Mouse (Mus musculus) layer of hippocampus, adult 8-10 months (tissue): Measurements from ENCODE around the gene Gpr146. TPM values are rescaled to one million over a fixed set of nuclear protein-coding genes. Genes with fewer than 3 reads are reported as not detected.
"Not testable (repeated sequence)": the region's sequence is repeated elsewhere in the genome, so short reads cannot be mapped to it uniquely, and the experiment has no call there.

Experiments
- DNase-seq, 2 experiments: peaks; one replicate each; pipeline ENCODE4 v3.0.0; 2022; ENCODE audit warnings: low spot score in 2 of 2
- total RNA-seq, 4 experiments: library from RNA; stranded (reverse); gene quantifications; 2 replicates each; pipeline ENCODE4 v1.2.4; 2022

Gpr146 gene
- total RNA-seq, 4 experiments from 2014 or later: 12.2 to 14.8 (median 13.2) TPM

DNA sequence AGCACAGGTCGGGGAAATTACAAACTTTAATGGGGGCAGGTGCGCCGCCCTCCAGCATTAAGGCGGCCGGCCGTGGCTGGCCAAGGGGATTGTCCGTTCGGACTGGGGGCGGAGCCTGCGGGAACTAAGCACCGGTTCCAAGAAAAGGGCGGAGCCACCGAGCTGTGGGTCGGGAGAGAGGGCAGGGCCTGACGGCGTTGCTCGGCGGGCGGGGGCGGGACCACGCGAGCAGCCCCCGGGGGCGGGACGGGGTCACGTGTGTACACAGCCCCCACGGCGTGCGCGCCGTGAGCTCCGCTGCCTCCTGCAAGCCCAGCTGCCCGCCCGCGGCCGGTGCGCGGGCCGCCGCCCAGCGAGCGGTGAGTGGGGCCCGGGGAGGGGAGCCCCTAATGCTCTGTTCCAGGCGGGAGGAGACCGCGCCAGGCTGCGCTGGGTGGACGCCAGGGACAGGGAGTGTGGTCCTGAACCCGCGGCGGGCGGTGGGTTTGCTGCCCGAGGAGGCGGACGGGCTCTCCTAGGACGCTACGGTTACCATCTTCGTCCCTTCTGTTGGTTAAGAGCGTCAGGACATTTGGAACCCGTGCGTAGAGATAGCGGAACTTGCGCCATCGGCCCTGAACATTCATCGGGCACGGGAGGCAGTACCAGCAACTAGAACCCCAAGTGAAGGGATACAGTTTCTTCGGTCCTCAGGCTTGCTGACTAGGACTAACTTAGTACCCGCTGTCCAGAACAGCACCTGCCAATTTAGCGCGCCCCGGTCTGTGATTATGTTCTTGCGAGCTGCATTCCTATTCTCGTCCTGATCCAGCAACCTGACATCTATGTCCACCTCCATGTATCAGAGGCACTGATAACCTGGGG lies 3.1 kb downstream of the Gpr146 start:
- peak; percentile 84 to 86 for DNase-seq

GRCm38 (mm10) chr5:139381586-139382513 lies 4.4 kb downstream of the Gpr146 start:
- DNase-seq: no peak

DNA sequence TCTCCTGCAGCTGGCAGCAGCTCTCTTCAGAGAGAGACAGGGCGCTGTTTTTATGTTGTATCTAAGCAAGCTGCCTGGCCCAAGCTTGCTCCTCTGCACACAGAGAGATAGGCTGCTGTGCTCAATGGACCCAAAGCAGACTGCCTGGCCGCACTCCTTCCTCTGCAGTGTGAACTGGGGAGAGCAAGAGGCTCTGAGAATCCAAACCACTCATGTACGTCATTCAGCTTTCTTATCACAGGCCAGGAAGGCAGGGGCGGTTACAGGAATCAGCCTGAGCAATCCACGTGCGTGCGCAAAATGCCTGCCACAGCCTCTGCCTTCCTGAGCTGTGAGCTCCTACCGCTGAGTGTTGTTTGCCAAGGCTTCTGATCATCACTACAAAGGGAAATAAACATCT lies 5.3 kb downstream of the Gpr146 start:
- peak in 1 of 2 experiments; percentile 50 for DNase-seq

GRCm38 (mm10) chr5:139383234-139383633 lies 5.7 kb downstream of the Gpr146 start:
- DNase-seq: no peak

GRCm38 (mm10) chr5:139384531-139384930 lies 7.0 kb downstream of the Gpr146 start:
- no peak for DNase-seq

DNA sequence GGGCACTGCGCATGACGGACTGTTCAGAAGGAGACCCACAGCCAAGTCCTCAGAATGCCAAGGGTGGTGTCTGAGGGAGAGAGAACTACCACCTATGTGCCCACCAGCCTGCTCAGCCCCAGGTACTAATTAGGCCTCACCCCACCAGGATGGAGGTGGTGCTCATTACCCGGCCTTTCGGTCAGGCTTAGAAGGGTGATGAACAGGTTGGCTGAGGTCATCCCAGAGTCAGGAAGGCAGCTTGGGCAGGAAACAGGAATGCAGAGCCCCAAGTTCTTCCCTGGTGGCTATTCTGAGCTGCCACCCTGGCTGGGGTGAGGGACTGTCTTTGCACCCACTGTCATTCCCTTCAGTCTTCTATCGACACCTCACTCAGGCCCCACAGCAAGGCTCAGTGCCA lies 8.6 kb downstream of the Gpr146 start:
- no peak for DNase-seq

- DNase-seq: no peak
Observed at GRCm38 (mm10) chr5:139387329-139388194, 10.1 kb downstream of the Gpr146 start.

- DNase-seq: no peak
Observed at GRCm38 (mm10) chr5:139388195-139388570, 10.7 kb downstream of the Gpr146 start.

- peak; percentile 58 to 59 for DNase-seq
Observed at GRCm38 (mm10) chr5:139388694-139389675, 11.5 kb downstream of the Gpr146 start.

DNA sequence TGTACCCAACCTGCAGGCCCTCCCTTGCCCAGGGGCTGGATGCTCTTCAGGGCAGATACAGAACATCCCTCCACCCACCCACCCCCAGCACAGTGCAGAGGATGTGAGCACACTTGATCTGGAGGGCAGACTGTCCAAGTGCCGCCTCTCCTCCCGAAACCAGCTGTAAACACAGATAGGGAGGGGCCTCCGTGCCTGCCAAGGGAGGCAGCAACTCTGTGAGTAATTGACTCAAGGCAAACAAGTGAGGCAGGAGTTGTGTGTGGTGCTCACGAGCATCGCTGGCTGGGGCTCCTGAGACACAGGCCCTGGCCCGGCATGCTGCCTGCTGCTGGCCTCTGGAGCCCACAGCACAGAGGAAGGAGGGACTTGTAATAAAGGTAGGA lies 12.2 kb downstream of the Gpr146 start:
- peak; percentile 55 to 62 for DNase-seq

DNA sequence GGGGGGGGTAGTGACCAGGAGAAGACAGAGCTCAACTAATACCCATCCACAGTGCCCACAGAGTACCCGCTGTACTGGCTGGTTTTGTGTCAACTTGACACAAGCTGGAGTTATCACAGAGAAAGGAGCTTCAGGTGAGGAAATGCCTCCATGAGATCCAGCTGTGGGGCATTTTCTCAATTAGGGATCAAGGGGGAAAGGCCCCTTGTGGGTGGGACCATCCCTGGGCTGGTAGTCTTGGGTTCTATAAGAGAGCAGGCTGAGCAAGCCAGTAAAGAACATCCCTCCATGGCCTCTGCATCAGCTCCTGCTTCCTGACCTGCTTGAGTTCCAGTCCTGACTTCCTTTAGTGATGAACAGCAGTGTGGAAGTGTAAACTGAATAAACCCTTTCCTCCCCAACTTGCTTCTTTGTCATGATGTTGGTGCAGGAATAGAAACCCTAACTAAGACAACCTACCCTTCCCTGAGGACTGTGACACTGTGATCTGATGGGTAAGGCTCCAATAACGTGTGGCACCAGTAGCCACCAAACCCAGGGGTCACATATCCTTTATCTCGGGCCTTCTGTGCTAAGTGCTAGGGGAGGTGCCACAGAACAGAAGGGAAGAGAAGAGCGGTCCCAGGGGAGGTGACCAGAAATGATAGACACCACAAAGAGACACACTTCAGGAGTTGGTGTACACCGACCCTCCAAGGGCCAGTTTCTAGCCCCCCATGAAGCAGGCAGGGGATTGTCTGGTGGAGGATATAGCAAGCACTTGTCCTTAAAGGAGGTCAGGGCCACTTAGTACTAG lies 13.0 kb downstream of the Gpr146 start:
- DNase-seq: not testable (repeated sequence)

DNA sequence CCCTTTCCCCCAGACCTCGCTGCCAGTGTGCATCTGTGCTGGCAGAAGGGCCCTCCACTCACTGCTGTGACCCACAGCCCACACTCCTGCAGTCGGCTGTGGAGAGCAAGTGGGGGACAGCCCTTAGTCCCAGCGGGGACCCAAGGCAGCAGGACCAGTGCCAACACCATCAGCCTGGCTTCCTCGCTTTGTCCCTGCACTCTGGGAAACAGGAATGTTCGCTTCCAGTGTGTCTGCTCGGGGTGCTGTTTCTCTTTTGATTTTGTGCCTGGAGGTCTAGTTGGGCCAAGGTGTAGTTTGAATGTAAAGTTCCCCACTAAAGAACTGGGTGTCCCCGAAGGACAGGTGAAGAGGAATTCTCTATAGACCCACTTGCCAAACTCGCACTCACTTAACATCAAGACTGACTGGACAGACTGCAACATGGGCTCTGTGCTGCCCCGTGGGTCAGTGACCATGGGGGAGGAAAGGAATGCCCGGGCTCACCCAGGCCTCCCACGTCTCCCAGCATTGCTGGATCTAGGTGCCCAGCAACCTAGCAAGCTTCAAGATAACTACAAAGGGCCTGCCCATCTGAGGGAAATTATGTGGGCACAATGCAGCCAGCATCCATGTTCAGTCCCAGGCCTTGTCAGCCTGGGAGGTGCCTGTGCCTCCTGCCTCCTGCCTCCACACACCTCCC lies 14.0 kb downstream of the Gpr146 start:
- no peak for DNase-seq

- DNase-seq: no peak
Observed at GRCm38 (mm10) chr5:139392219-139393196, 15.0 kb downstream of the Gpr146 start.

- DNase-seq: no peak
Observed at GRCm38 (mm10) chr5:139393197-139393588, 15.7 kb downstream of the Gpr146 start.

GRCm38 (mm10) chr5:139394399-139394798 lies 16.9 kb downstream of the Gpr146 start:
- DNase-seq: no peak

DNA sequence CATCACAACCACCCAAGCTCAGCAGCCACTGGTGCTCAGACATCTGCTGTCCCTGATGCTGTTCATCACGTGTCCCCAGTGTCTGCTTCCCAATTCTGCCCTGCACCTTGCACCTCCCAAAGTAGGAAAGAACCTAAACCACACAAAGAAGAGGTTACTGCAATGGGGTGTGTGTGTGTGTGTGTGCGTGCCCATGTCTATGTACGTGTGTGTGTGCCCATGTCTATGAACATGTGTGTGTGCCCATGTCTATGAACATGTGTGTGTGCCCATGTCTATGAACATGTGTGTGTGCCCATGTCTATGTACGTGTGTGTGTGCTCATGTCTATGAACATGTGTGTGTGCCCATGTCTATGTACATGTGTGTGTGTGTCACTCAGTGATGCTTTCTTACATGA lies 18.0 kb downstream of the Gpr146 start:
- no peak for DNase-seq

- DNase-seq: no peak
Observed at GRCm38 (mm10) chr5:139397359-139397916, 19.9 kb downstream of the Gpr146 start.
